Mouse (Mus musculus) lung, embryonic 15.5 days (tissue): ENCODE data around the gene Rab27a. TPM values are rescaled to one million over a fixed set of nuclear protein-coding genes. Genes with fewer than 3 reads are reported as not detected.

Source experiments
- ATAC-seq: fragments of 200-750 bp; cut with Nextera tagmentation; 2 replicates; pipeline ENCODE4 v1.8.0; 2017; ENCODE audit warnings: moderate number of reproducible peaks, borderline replicate concordance; ENCODE audit not compliant: low FRiP score, low TSS enrichment; ENCODE audit errors: extremely low read depth
- H3K27ac ChIP-seq: fragments of 300-500 bp; sonication (generic); 2 replicates; pipeline ENCODE4 v1.5.1; 2015; ENCODE audit warnings: moderate library complexity, mild to moderate bottlenecking, inconsistent platforms
- H3K27me3 ChIP-seq: fragments of 300-500 bp; sonication (generic); 2 replicates; pipeline ENCODE4 v1.6.1; 2015; ENCODE audit warnings: inconsistent platforms
- H3K36me3 ChIP-seq: fragments of 300-500 bp; sonication (generic); 2 replicates; pipeline ENCODE4 v1.6.1; 2015; ENCODE audit warnings: inconsistent platforms
- H3K4me1 ChIP-seq: fragments of 300-500 bp; sonication (generic); 2 replicates; pipeline ENCODE4 v1.6.1; 2015; ENCODE audit warnings: inconsistent platforms
- H3K4me2 ChIP-seq: fragments of 300-500 bp; sonication (generic); 2 replicates; pipeline ENCODE4 v1.6.1; 2015; ENCODE audit warnings: inconsistent platforms, mild to moderate bottlenecking, moderate library complexity
- H3K4me3 ChIP-seq: fragments of 300-500 bp; sonication (generic); 2 replicates; pipeline ENCODE4 v1.5.1; 2015; ENCODE audit warnings: mild to moderate bottlenecking, inconsistent platforms
- H3K9ac ChIP-seq: fragments of 300-500 bp; sonication (generic); 2 replicates; pipeline ENCODE4 v1.6.1; 2015; ENCODE audit warnings: inconsistent platforms
- H3K9me3 ChIP-seq: fragments of 300-500 bp; sonication (generic); 2 replicates; pipeline ENCODE4 v1.6.1; 2016; ENCODE audit warnings: inconsistent platforms
- WGBS: fragments of 180-500 bp; shearing (Covaris S2); methylation state at CpG from one replicate; pipeline ENCODE4 v1.1.7; 2015; 5-methylcytosine and 5-hydroxymethylcytosine counted together
- polyA plus RNA-seq: library from polyadenylated mRNA; unstranded; fragments of >200 nt; fragmentation: Nextera tagmentation; extraction: Ambion mirVana; gene quantifications from 2 replicates; pipeline ENCODE4 v1.2.1, GENCODE M21; 2015

Gene Rab27a
- 8.8 and 10.1 TPM in 2 replicates for polyA plus RNA-seq

- Histone ChIP-seq H3K9me3 (no peaks in the 10 kb centered on the region), H3K27ac (no peak within 1 kb of the TSS), H3K4me2 (peak within 1 kb of the TSS; percentile 87), H3K9ac (peak within 1 kb of the TSS; percentile 46), H3K36me3 (no peaks in the 10 kb centered on the region), H3K4me1 (peaks cover 23% of the 10 kb centered on the region), H3K27me3 (no peaks in the 10 kb centered on the region), H3K4me3 (peak within 1 kb of the TSS; percentile 46)
- WGBS = under 1% methylated on average over 41 of the region's 41 CpGs
- ATAC-seq = peak; percentile 72
These were observed at the start of gene Rab27a for GRCm38 (mm10) chr9:73044146-73045079. Gene Rab27a, plus strand, starts transcription at chr9:73044854.

GRCm38 (mm10) chr9:72996167-72996566 lies 48.5 kb upstream of the Rab27a start:
- Histone ChIP-seq H3K27me3 (no peaks in the 10 kb centered on the region), H3K36me3 (no peaks in the 10 kb centered on the region), H3K9me3 (no peaks in the 10 kb centered on the region), H3K9ac (no peak overlapping the region), H3K4me2 (no peak overlapping the region), H3K4me3 (no peak overlapping the region), H3K4me1 (no peaks in the 10 kb centered on the region), H3K27ac (no peak overlapping the region)
- ATAC-seq = no peak

GRCm38 (mm10) chr9:72996806-72997205 lies 47.8 kb upstream of the Rab27a start:
- H3K4me1 ChIP-seq = no peaks in the 10 kb centered on the region
- no peaks in the 10 kb centered on the region for H3K9me3 ChIP-seq
- no peak overlapping the region for H3K4me3 ChIP-seq
- no peak overlapping the region for H3K4me2 ChIP-seq
- H3K36me3 ChIP-seq = no peaks in the 10 kb centered on the region
- H3K27ac ChIP-seq = no peak overlapping the region
- H3K9ac ChIP-seq = no peak overlapping the region
- 66% methylated on average over 7 of the region's 7 CpGs for WGBS
- no peaks in the 10 kb centered on the region for H3K27me3 ChIP-seq
- no peak for ATAC-seq

- H3K36me3 ChIP-seq = no peaks in the 10 kb centered on the region
- H3K27me3 ChIP-seq = no peaks in the 10 kb centered on the region
- H3K4me3 ChIP-seq = no peak overlapping the region
- H3K9me3 ChIP-seq = no peaks in the 10 kb centered on the region
- H3K27ac ChIP-seq = no peak overlapping the region
- no peaks in the 10 kb centered on the region for H3K4me1 ChIP-seq
- no peak overlapping the region for H3K9ac ChIP-seq
- no peak overlapping the region for H3K4me2 ChIP-seq
- no peak for ATAC-seq
- 58% methylated on average over 2 of the region's 2 CpGs for WGBS
These were observed 44.2 kb upstream of the Rab27a start for GRCm38 (mm10) chr9:73000487-73000886.

GRCm38 (mm10) chr9:73001314-73002011 lies 43.2 kb upstream of the Rab27a start:
- Histone ChIP-seq H3K9ac (no peak overlapping the region), H3K4me2 (no peak overlapping the region), H3K36me3 (no peaks in the 10 kb centered on the region), H3K4me1 (no peaks in the 10 kb centered on the region), H3K4me3 (no peak overlapping the region), H3K27ac (no peak overlapping the region), H3K27me3 (no peaks in the 10 kb centered on the region), H3K9me3 (no peaks in the 10 kb centered on the region)
- WGBS = 84% methylated on average over 13 of the region's 13 CpGs
- ATAC-seq = no peak

GRCm38 (mm10) chr9:73002177-73002576 lies 42.5 kb upstream of the Rab27a start:
- H3K4me2 ChIP-seq = no peak overlapping the region
- ATAC-seq = no peak
- H3K9ac ChIP-seq = no peak overlapping the region
- no peak overlapping the region for H3K27ac ChIP-seq
- H3K36me3 ChIP-seq = no peaks in the 10 kb centered on the region
- H3K9me3 ChIP-seq = no peaks in the 10 kb centered on the region
- no peaks in the 10 kb centered on the region for H3K4me1 ChIP-seq
- no peaks in the 10 kb centered on the region for H3K27me3 ChIP-seq
- 52% methylated on average over 3 of the region's 3 CpGs for WGBS
- H3K4me3 ChIP-seq = no peak overlapping the region

- no peaks in the 10 kb centered on the region for H3K36me3 ChIP-seq
- H3K9me3 ChIP-seq = no peaks in the 10 kb centered on the region
- H3K4me2 ChIP-seq = no peak overlapping the region
- no peak overlapping the region for H3K27ac ChIP-seq
- H3K27me3 ChIP-seq = no peaks in the 10 kb centered on the region
- WGBS = 73% methylated on average over 8 of the region's 8 CpGs
- ATAC-seq = no peak
- H3K4me3 ChIP-seq = no peak overlapping the region
- no peaks in the 10 kb centered on the region for H3K4me1 ChIP-seq
- H3K9ac ChIP-seq = no peak overlapping the region
These were observed 40.6 kb upstream of the Rab27a start for GRCm38 (mm10) chr9:73004076-73004475.

- H3K9me3 ChIP-seq = no peaks in the 10 kb centered on the region
- no peaks in the 10 kb centered on the region for H3K4me1 ChIP-seq
- ATAC-seq = no peak
- H3K4me3 ChIP-seq = no peak overlapping the region
- no peak overlapping the region for H3K27ac ChIP-seq
- no peaks in the 10 kb centered on the region for H3K36me3 ChIP-seq
- 81% methylated on average over 6 of the region's 6 CpGs for WGBS
- H3K4me2 ChIP-seq = no peak overlapping the region
- H3K27me3 ChIP-seq = no peaks in the 10 kb centered on the region
- H3K9ac ChIP-seq = no peak overlapping the region
These were observed 39.5 kb upstream of the Rab27a start for GRCm38 (mm10) chr9:73005106-73005505.

GRCm38 (mm10) chr9:73006175-73006574 lies 38.5 kb upstream of the Rab27a start:
- H3K4me3 ChIP-seq = no peak overlapping the region
- H3K9me3 ChIP-seq = no peaks in the 10 kb centered on the region
- H3K4me2 ChIP-seq = no peak overlapping the region
- H3K27me3 ChIP-seq = no peaks in the 10 kb centered on the region
- peaks cover 3% of the 10 kb centered on the region; the same call in 1 of the 2 replicates for H3K36me3 ChIP-seq
- ATAC-seq = no peak
- WGBS = 89% methylated on average over 3 of the region's 3 CpGs
- H3K27ac ChIP-seq = no peak overlapping the region
- no peak overlapping the region for H3K9ac ChIP-seq
- no peaks in the 10 kb centered on the region for H3K4me1 ChIP-seq

GRCm38 (mm10) chr9:73008384-73008783 lies 36.3 kb upstream of the Rab27a start:
- no peak overlapping the region for H3K4me3 ChIP-seq
- H3K9ac ChIP-seq = no peak overlapping the region
- no peak for ATAC-seq
- no peaks in the 10 kb centered on the region for H3K27me3 ChIP-seq
- H3K4me2 ChIP-seq = no peak overlapping the region
- H3K9me3 ChIP-seq = no peaks in the 10 kb centered on the region
- 49% methylated on average over 3 of the region's 3 CpGs for WGBS
- peaks cover 15% of the 10 kb centered on the region for H3K36me3 ChIP-seq
- H3K27ac ChIP-seq = no peak overlapping the region
- no peaks in the 10 kb centered on the region for H3K4me1 ChIP-seq

- peaks cover 41% of the 10 kb centered on the region for H3K36me3 ChIP-seq
These were observed 32.0 kb upstream of the Rab27a start for GRCm38 (mm10) chr9:73012629-73013028.

GRCm38 (mm10) chr9:73014724-73015123 lies 29.9 kb upstream of the Rab27a start:
- no peaks in the 10 kb centered on the region for H3K27me3 ChIP-seq
- no peak overlapping the region for H3K9ac ChIP-seq
- H3K9me3 ChIP-seq = no peaks in the 10 kb centered on the region
- no peaks in the 10 kb centered on the region for H3K4me1 ChIP-seq
- no peak overlapping the region for H3K27ac ChIP-seq
- H3K4me3 ChIP-seq = no peak overlapping the region
- no peak overlapping the region for H3K4me2 ChIP-seq
- WGBS = 80% methylated on average over 13 of the region's 13 CpGs
- peaks cover 41% of the 10 kb centered on the region for H3K36me3 ChIP-seq
- ATAC-seq = no peak

More at GRCm38 (mm10) chr9:73012629-73013028, 32.0 kb upstream of the Rab27a start:
- no peak for ATAC-seq
- Histone ChIP-seq H3K27me3 (no peaks in the 10 kb centered on the region), H3K27ac (no peak overlapping the region), H3K9ac (no peak overlapping the region), H3K4me2 (no peak overlapping the region), H3K4me3 (no peak overlapping the region), H3K9me3 (no peaks in the 10 kb centered on the region), H3K4me1 (no peaks in the 10 kb centered on the region)
- WGBS = 87% methylated on average over 4 of the region's 4 CpGs
